Mouse (Mus musculus) mouse embryonic stem cell (cell line): ENCODE data around the gene Ahnak.
"Not testable (repeated sequence)": the region's sequence is repeated elsewhere in the genome, so short reads cannot be mapped to it uniquely, and the experiment has no call there.

Source experiments
- in situ Hi-C, 2 experiments: fragments of 300-500 bp; cut with MboI; formaldehyde crosslinking; loops; 1 replicate in 1 of 2; 3 replicates in 1 of 2; pipeline ENCODE4 v1.14.3; 2019 to 2020; ENCODE audit warnings: low sequenced_read_pairs in 2 of 2, low pct_unique_long_range_greater_than_20kb in 1 of 2, mixed read lengths in 1 of 2; ENCODE audit not compliant: unreplicated experiment in 1 of 2

The Ahnak gene

DNA sequence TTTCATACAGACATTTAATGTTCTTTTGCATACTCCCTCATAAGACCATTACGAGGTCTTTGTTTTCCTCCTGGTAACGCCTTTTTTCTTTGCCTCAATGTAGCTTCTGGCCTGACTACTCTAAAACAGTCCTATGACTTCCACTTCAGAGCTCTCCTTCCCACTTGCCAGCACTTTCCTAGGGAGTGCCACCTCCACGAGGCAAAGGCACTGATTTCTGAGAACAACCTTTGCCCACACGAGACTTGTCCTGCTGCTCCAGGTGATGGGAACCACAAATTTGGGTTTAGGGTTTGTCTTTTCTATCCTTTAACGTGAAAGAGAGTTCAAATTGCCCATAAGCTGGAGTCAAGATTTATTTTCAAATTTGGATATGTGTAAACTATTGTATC, 22.9 kb upstream of the Ahnak start:
- in situ Hi-C loops: no loop called here

- in situ Hi-C loops: no loop called here
These were observed 22.3 kb upstream of the Ahnak start, which contains the start of gene Eef1g for GRCm38 (mm10) chr19:8966590-8967372. Gene Eef1g, plus strand, starts transcription at chr19:8967041.

DNA sequence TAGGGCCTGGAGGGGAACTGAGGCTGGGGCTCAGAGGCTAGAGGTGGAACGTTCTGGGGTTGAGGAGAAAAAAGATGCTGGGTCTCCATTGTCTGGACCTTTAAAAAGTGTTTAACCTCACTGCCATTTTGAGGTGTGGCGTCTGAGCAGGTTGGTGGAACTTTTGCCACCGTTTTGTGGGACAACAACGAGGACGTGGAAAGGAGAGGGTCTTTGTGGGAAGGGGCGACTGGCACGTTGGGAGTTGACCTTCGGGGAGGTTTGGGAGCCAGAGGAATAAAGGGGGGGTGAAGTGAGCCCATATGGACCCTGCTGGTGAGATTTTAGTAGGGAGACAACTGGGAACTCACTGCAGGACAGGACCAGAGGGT, 21.7 kb upstream of the Ahnak start:
- in situ Hi-C loops: no loop called here

GRCm38 (mm10) chr19:8967893-8968292, 21.2 kb upstream of the Ahnak start:
- in situ Hi-C loops: no loop called here

DNA sequence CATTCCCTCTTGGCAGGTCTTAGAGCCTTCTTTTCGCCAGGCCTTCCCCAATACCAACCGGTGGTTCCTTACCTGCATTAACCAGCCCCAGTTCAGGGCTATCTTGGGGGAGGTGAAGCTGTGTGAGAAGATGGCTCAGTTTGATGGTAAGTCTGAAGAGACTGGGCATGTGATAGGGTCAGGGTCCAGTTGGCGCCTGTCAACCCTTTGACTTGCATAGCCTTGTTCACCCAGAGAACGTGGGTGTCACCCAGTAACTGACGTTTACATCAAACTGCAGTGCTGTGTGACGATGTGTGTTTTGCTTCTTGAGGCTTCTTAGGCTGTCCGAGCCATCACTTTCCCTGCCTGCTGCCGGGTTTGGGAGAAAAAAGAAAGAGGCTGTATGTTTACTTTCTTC, 16.6 kb upstream of the Ahnak start:
- in situ Hi-C loops: not testable (repeated sequence)

DNA sequence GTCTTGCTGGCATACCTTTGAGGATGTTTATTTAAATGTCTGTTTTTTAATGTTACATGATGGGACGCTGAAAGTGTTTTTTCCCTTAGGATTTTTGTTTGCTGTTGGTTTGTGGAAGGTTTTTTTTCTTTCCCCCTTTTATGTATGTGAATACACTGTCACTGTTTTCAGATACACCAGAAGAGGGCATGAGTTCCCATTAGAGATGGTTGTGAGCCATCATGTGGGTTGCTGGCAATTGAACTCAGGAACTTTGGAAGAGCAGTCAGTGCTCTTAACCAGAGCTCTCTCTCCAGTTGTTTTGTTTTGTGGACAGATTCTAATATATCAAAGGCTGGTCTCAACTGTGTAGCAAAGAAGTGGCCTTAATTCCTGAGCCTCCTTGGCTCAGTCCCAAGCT, 14.4 kb upstream of the Ahnak start:
- in situ Hi-C loops: no loop called here

GRCm38 (mm10) chr19:8975491-8975890, 13.6 kb upstream of the Ahnak start:
- in situ Hi-C loops: no loop called here

GRCm38 (mm10) chr19:8976535-8976934, 12.5 kb upstream of the Ahnak start:
- in situ Hi-C loops: no loop called here

- in situ Hi-C loops: loop anchor here in 1 of 2 experiments (5.0 kb wide), 1 partner anchor 97 kb away; no protein-coding TSS in a partner anchor
These were observed 8.3 kb upstream of the Ahnak start for GRCm38 (mm10) chr19:8980771-8981170.

GRCm38 (mm10) chr19:8981450-8982168, 7.5 kb upstream of the Ahnak start:
- in situ Hi-C loops: loop anchor here in 1 of 2 experiments (5.0 kb wide), 1 partner anchor 96 kb away; no protein-coding TSS in a partner anchor

GRCm38 (mm10) chr19:8982303-8983149, 6.6 kb upstream of the Ahnak start:
- in situ Hi-C loops: loop anchor here in 1 of 2 experiments (5.0 kb wide), 1 partner anchor 95 kb away; no protein-coding TSS in a partner anchor

DNA sequence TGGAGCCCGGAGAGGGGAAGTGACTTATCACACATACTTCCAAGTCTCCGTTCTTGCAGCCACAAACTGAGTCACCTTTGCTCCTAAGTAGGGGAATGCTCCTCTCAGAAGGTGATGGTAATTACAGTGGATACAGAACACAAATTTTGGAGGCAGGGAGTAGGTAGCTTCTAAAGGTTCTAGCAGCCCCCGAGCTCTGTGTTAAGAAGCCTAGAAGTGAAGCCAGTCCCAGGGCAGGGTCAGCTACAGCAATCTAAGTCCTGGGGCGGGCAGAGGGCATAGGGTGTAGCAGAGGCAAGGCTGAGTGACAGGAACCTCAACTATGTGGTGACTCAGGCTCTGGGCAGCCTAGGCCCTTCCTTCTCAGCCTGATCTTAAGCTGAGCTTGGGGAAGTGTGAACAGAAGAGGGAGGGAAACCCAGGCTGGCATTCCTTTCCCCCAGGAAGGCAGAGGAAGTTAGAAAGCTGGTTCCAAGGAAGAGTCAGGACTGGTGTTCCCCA, 5.9 kb upstream of the Ahnak start:
- in situ Hi-C loops: loop anchor here in 1 of 2 experiments (5.0 kb wide), 1 partner anchor 94 kb away; no protein-coding TSS in a partner anchor

DNA sequence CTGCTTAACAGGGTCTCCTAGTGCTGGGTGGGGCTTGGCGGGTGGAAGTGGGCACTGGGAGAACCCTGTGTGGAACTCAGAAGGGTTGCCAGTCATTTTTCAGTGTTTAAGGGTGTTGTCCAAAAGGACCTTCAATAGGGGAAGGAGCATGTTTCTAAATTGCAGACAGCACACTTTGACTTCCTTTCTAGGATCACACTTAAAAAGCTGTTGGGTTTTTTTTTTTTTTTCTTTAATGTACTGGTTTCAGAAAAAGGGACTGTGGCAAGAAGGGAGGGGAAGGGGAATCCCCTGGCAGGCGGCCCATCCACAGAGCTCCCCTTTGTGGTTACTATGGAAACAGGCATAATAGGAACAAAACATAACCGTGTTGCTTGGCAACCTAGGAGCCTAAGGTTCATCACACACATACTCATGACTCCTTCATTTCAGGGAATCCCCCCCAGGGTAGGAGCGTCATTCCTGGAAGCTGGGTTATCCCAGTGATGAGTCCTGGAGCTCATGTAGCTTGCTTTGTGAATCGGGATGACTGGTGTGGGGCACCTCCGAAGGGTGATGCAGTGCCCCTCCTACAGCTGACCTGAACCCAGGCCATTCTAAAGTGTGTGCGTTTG, 4.7 kb upstream of the Ahnak start:
- in situ Hi-C loops: loop anchor here in 1 of 2 experiments (5.0 kb wide), 1 partner anchor 93 kb away; no protein-coding TSS in a partner anchor

DNA sequence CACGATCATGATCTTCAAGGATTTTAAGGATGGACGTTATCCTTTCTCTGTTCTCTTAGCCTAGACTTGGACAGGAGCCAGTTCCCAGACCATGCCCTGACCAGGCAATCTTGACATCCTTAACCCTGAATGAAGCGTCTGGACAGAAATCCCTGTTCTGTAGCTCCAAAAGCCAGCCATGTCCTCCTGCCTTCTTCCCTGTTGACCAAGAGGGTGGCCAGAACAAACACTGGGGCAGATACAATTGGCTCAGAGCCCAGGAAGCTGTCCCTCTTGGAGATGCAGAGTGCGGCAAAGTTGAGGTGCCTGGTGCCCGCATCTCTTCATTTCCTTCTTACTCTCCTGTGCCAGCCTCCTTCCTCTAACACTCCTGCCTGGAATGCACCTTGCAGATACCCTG, 3.2 kb upstream of the Ahnak start:
- in situ Hi-C loops: no loop called here

DNA sequence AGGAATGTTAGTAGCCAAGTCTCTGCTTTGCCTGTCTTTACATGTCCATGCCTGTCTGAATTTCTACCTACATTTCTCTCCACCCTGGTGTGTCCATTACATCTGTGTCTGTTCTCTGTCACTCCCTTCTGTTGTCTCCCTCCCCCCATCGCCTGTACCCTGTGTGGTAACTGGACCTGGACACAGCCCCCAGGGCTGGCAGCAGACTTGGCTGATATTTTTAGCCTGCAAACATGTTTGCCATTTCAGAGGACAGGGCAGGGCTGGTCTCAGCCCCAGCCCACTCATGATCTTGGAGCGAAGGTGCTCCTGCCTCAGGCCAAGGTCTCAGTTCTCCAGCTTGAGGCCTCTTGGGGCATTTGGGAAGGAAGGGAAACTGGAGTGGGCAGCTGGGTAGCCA, 1.3 kb upstream of the Ahnak start:
- in situ Hi-C loops: no loop called here

- in situ Hi-C loops: no loop called here
These were observed 578 bp upstream of the Ahnak start for GRCm38 (mm10) chr19:8988346-8989065.

GRCm38 (mm10) chr19:8989567-8990431, 715 bp downstream of the Ahnak start:
- in situ Hi-C loops: loop anchor here in 1 of 2 experiments (5.0 kb wide), 1 partner anchor 88 kb away; no protein-coding TSS in a partner anchor
